Mouse (Mus musculus): Measurements from ENCODE around the gene Klhl35.

Klhl35 gene

GRCm38 (mm10) chr7:99450703-99451102 is 15.1 kb upstream of the Klhl35 start:
- in situ Hi-C loops (cut with MseI, MboI) = no loop called here

GRCm38 (mm10) chr7:99452859-99453258 is 12.9 kb upstream of the Klhl35 start:
- in situ Hi-C loops (cut with MseI, MboI) = no loop called here

- in situ Hi-C loops (cut with MseI, MboI) = no loop called here
Measured at GRCm38 (mm10) chr7:99454044-99454443, 11.8 kb upstream of the Klhl35 start.

GRCm38 (mm10) chr7:99458849-99459248 is 7.0 kb upstream of the Klhl35 start:
- in situ Hi-C loops (cut with MseI, MboI) = no loop called here

- in situ Hi-C loops (cut with MseI, MboI) = no loop called here
Measured at GRCm38 (mm10) chr7:99459888-99460652, 5.7 kb upstream of the Klhl35 start.

GRCm38 (mm10) chr7:99463120-99463519 is 2.7 kb upstream of the Klhl35 start:
- in situ Hi-C loops (cut with MseI, MboI) = no loop called here

GRCm38 (mm10) chr7:99467916-99468282 is 2.1 kb downstream of the Klhl35 start:
- in situ Hi-C loops (cut with MseI, MboI) = no loop called here

GRCm38 (mm10) chr7:99468283-99469132 is 2.7 kb downstream of the Klhl35 start:
- in situ Hi-C loops (cut with MseI, MboI) = no loop called here

- in situ Hi-C loops (cut with MseI, MboI) = no loop called here
Measured at GRCm38 (mm10) chr7:99469680-99470405, 4.0 kb downstream of the Klhl35 start.

- in situ Hi-C loops (cut with MseI, MboI) = no loop called here
Measured at GRCm38 (mm10) chr7:99471578-99471977, 5.8 kb downstream of the Klhl35 start.

- in situ Hi-C loops (cut with MseI, MboI) = no loop called here
Measured at GRCm38 (mm10) chr7:99473638-99474407, 8.0 kb downstream of the Klhl35 start.

GRCm38 (mm10) chr7:99474836-99475561 is 9.2 kb downstream of the Klhl35 start:
- in situ Hi-C loops (cut with MseI, MboI) = no loop called here

GRCm38 (mm10) chr7:99475562-99475911 is 9.7 kb downstream of the Klhl35 start:
- in situ Hi-C loops (cut with MseI, MboI) = no loop called here

- in situ Hi-C loops (cut with MseI, MboI) = no loop called here
Measured at GRCm38 (mm10) chr7:99476558-99477114, 10.8 kb downstream of the Klhl35 start.

- in situ Hi-C loops (cut with MseI, MboI) = no loop called here
Measured at GRCm38 (mm10) chr7:99477235-99477634, 11.4 kb downstream of the Klhl35 start.

GRCm38 (mm10) chr7:99482637-99483036 is 16.8 kb downstream of the Klhl35 start:
- in situ Hi-C loops (cut with MseI, MboI) = no loop called here

GRCm38 (mm10) chr7:99483271-99483923 is 17.6 kb downstream of the Klhl35 start, which contains the start of gene Rps3:
Gene Rps3, minus strand, starts transcription at chr7:99483738.
- in situ Hi-C loops (cut with MseI, MboI) = no loop called here

GRCm38 (mm10) chr7:99483924-99484319 is 18.1 kb downstream of the Klhl35 start:
- in situ Hi-C loops (cut with MseI, MboI) = no loop called here

- in situ Hi-C loops (cut with MseI, MboI) = no loop called here
Measured at GRCm38 (mm10) chr7:99484679-99485078, 18.9 kb downstream of the Klhl35 start.

- in situ Hi-C loops (cut with MseI, MboI) = loop anchor here in 1 of 2 experiments (10.0 kb wide), 1 partner anchor 105 kb away; no protein-coding TSS in a partner anchor
Measured at GRCm38 (mm10) chr7:99489708-99490107, 23.9 kb downstream of the Klhl35 start.

Data from mouse trophoblast stem cell (cell line).